Comparison of ENCODE assay signal across 8 mouse cellular contexts in genomic region chr17:21566728-21567349, GRCm38 (mm10). TPM values are rescaled to one million over a fixed set of nuclear protein-coding genes. Genes with fewer than 3 reads are reported as not detected.
DNase-seq lines count a peak whose midpoint lies in the region; ATAC-seq and TF ChIP-seq lines count a peak whose summit lies in the region.

Gene Zfp948 (plus strand): TSS chr17:21567008.

- H3K4me1 ChIP-seq in embryonic facial prominence, embryonic 13.5 days, result peaks cover 12% of the 10 kb centered on the region
- H3K4me1 ChIP-seq in limb, embryonic 10.5 days, result peaks cover 8% of the 10 kb centered on the region; the same call in 1 of the 2 replicates
- peaks cover 11% of the 10 kb centered on the region for H3K4me1 ChIP-seq in midbrain, embryonic 12.5 days
- no peaks in the 10 kb centered on the region for H3K4me1 ChIP-seq in small intestine, adult 2 months (ENCODE audit: control insufficient read depth, insufficient read depth, insufficient read length, low read length)

- H3K9ac ChIP-seq in embryonic facial prominence, embryonic 13.5 days, result peak within 1 kb of the TSS; percentile 84
- peak within 1 kb of the TSS; percentile 69 for H3K9ac ChIP-seq in midbrain, embryonic 12.5 days (replicated peaks)

- under 1% methylated on average over 29 of the region's 29 CpGs for WGBS in embryonic facial prominence, embryonic 13.5 days
- WGBS in limb, embryonic 10.5 days, result under 1% methylated on average over 29 of the region's 29 CpGs
- WGBS in midbrain, embryonic 12.5 days, result 4% methylated on average over 29 of the region's 29 CpGs
- WGBS in small intestine, adult 2 months, result 2% methylated on average over 29 of the region's 29 CpGs

- TF ChIP-seq CTCF in small intestine, adult 2 months (IDR thresholded peaks at IDR 0.05; ENCODE audit: extremely low read depth, insufficient read length, insufficient replicate concordance, low read depth, low read length), result peak; percentile 26; the same call in 1 of the 2 replicates

- peak within 1 kb of the TSS; percentile 92 for H3K27ac ChIP-seq in embryonic facial prominence, embryonic 13.5 days
- peak within 1 kb of the TSS; percentile 94 for H3K27ac ChIP-seq in limb, embryonic 10.5 days
- peak within 1 kb of the TSS; percentile 89 for H3K27ac ChIP-seq in midbrain, embryonic 12.5 days (replicated peaks)
- H3K27ac ChIP-seq in small intestine, adult 2 months (ENCODE audit: insufficient read depth, low read depth, low read length), result peak within 1 kb of the TSS; percentile 95

- no peak; the same call in 1 of the 2 replicates for TF ChIP-seq POLR2A in small intestine, adult 2 months (IDR thresholded peaks at IDR 0.05; ENCODE audit: low read depth, low read length)

- H3K4me3 ChIP-seq in embryonic facial prominence, embryonic 13.5 days, result peak within 1 kb of the TSS; percentile 72
- peak within 1 kb of the TSS; percentile 72 for H3K4me3 ChIP-seq in limb, embryonic 10.5 days
- peak within 1 kb of the TSS; percentile 65 for H3K4me3 ChIP-seq in midbrain, embryonic 12.5 days
- H3K4me3 ChIP-seq in small intestine, adult 2 months (ENCODE audit: low read depth, low read length), result peak within 1 kb of the TSS; percentile 93

- 0 out of 2 replicates have a peak, but pooled peaks cover under 1% of the 10 kb centered on the region for H3K36me3 ChIP-seq in embryonic facial prominence, embryonic 13.5 days
- 0 out of 2 replicates have a peak, but pooled peaks cover 10% of the 10 kb centered on the region for H3K36me3 ChIP-seq in limb, embryonic 10.5 days
- no peaks in the 10 kb centered on the region for H3K36me3 ChIP-seq in midbrain, embryonic 12.5 days
- peaks cover 4% of the 10 kb centered on the region for H3K36me3 ChIP-seq in small intestine, adult 2 months (ENCODE audit: control insufficient read depth, insufficient read depth, low read length)

- peak; percentile 92 for ATAC-seq in embryonic facial prominence, embryonic 13.5 days (ENCODE audit: insufficient number of reproducible peaks, insufficient read depth, low FRiP score, low TSS enrichment, low read depth)
- peak; percentile 95 for ATAC-seq in midbrain, embryonic 12.5 days (ENCODE audit: low FRiP score, low read depth)

- DNase-seq in 3134 (ENCODE audit: extremely low read depth, insufficient read length, low spot score), result peak; percentile 94
- DNase-seq in adrenal gland, postnatal 4 days (ENCODE audit: low spot score in 2 of 2), result peak; percentile 43 to 64
- peak; percentile 99 for DNase-seq in heart, adult 11 months
- DNase-seq in kidney, adult 18-20 months, result peak; percentile 88
- DNase-seq in limb, embryonic 10.5 days (ENCODE audit: low spot score), result peak; percentile 85

- H3K27me3 ChIP-seq in embryonic facial prominence, embryonic 13.5 days, result no peaks in the 10 kb centered on the region
- no peaks in the 10 kb centered on the region for H3K27me3 ChIP-seq in limb, embryonic 10.5 days (ENCODE audit: low read depth, poor library complexity, severe bottlenecking)
- no peaks in the 10 kb centered on the region for H3K27me3 ChIP-seq in midbrain, embryonic 12.5 days
- no peaks in the 10 kb centered on the region for H3K27me3 ChIP-seq in small intestine, adult 2 months (ENCODE audit: control insufficient read depth, insufficient read depth, low read length)

- H3K9me3 ChIP-seq in embryonic facial prominence, embryonic 13.5 days, result no peaks in the 10 kb centered on the region
- no peaks in the 10 kb centered on the region for H3K9me3 ChIP-seq in limb, embryonic 10.5 days (replicated peaks)
- H3K9me3 ChIP-seq in midbrain, embryonic 12.5 days, result no peaks in the 10 kb centered on the region

- peak within 1 kb of the TSS; percentile 70 for H3K4me2 ChIP-seq in embryonic facial prominence, embryonic 13.5 days
- peak within 1 kb of the TSS; percentile 68 for H3K4me2 ChIP-seq in midbrain, embryonic 12.5 days (replicated peaks)

RNA-seq across cellular contexts. Expression of gene Zfp948, which starts in this region (rescaled TPM):
- 10 to 100 TPM; 13.7 to 15.5 TPM for total RNA-seq in adrenal gland, postnatal 4 days (2021)
- 15.2 and 15.9 TPM in 2 replicates for polyA plus RNA-seq in embryonic facial prominence, embryonic 13.5 days (2015; fragmentation: Nextera tagmentation; extraction: Ambion mirVana)
- polyA plus RNA-seq in limb, embryonic 10.5 days (2016; fragmentation: Nextera tagmentation; extraction: Ambion mirVana), result 13.0 and 13.5 TPM in 2 replicates
- 13.2 and 14.1 TPM in 2 replicates for polyA plus RNA-seq in midbrain, embryonic 12.5 days (2016; fragmentation: Nextera tagmentation; extraction: Ambion mirVana)
- 0.20 and 0.60 TPM in 2 replicates for polyA plus RNA-seq in small intestine, adult 2 months (2012; rRNA removed)

Comparison
In these comparisons a context has a peak if more than half of its experiments do, and no peak if none do; other contexts are left out.
1. Peak in every context shown above with its lines: DNase-seq, ATAC-seq, H3K4me3 ChIP-seq and H3K27ac ChIP-seq.